Mouse (Mus musculus): ENCODE data around the gene Cacna2d1.

GRCm38 (mm10) chr5:16045147-16045878 lies 110.8 kb downstream of the Cacna2d1 start:
- TF ChIP-seq CTCF (conservative IDR thresholded peaks at IDR 0.05; ENCODE audit: low read length) (no peak), NANOG (IDR thresholded peaks at IDR 0.05; ENCODE audit: borderline replicate concordance, low read length) (no peak), POU5F1 (IDR thresholded peaks at IDR 0.05; ENCODE audit: borderline replicate concordance, low read length) (no peak)

Measured in E14TG2a.4 (cell line).